Mouse (Mus musculus): ENCODE results near the gene Tedc1. TPM values are rescaled to one million over a fixed set of nuclear protein-coding genes. Genes with fewer than 3 reads are reported as not detected.
A peak's percentile ranks its signal among the peaks of the same experiment; 100 is the strongest.

The Tedc1 gene
- polyA plus RNA-seq, 1 experiment = 16.8 TPM

GRCm38 (mm10) chr12:113157971-113158370 is 1.8 kb downstream of the Tedc1 start:
- DNase-seq (ENCODE audit: low read depth in 1 of 2, low spot score in 2 of 2) = no peak
- H3K36me3 ChIP-seq (ENCODE audit: control insufficient read depth, insufficient read depth, low read length) = peaks cover 2% of the 10 kb centered on the region; the same call in 1 of the 2 replicates
- TF ChIP-seq POLR2A (IDR thresholded peaks at IDR 0.05; ENCODE audit: low read depth, low read length) (no peak), CTCF (IDR thresholded peaks at IDR 0.05; ENCODE audit: extremely low read depth, insufficient read depth, insufficient read length, insufficient replicate concordance) (no peak)
- H3K27me3 ChIP-seq (ENCODE audit: control insufficient read depth, insufficient read depth, low read length) = no peaks in the 10 kb centered on the region
- H3K27ac ChIP-seq (ENCODE audit: insufficient read depth, low read length) = no peak overlapping the region
- WGBS = 85% methylated on average over 8 of the region's 8 CpGs
- no peak overlapping the region for H3K4me3 ChIP-seq (ENCODE audit: extremely low read depth, insufficient read depth, insufficient read length)
- peaks cover 15% of the 10 kb centered on the region; the same call in 1 of the 2 replicates for H3K4me1 ChIP-seq (ENCODE audit: control insufficient read depth, insufficient read depth, insufficient read length)

- H3K4me3 ChIP-seq (ENCODE audit: extremely low read depth, insufficient read depth, insufficient read length) = no peak overlapping the region
- TF ChIP-seq POLR2A (IDR thresholded peaks at IDR 0.05; ENCODE audit: low read depth, low read length) (no peak), CTCF (IDR thresholded peaks at IDR 0.05; ENCODE audit: extremely low read depth, insufficient read depth, insufficient read length, insufficient replicate concordance) (no peak)
- peaks cover 1% of the 10 kb centered on the region; the same call in 1 of the 2 replicates for H3K36me3 ChIP-seq (ENCODE audit: control insufficient read depth, insufficient read depth, low read length)
- no peaks in the 10 kb centered on the region for H3K27me3 ChIP-seq (ENCODE audit: control insufficient read depth, insufficient read depth, low read length)
- H3K4me1 ChIP-seq (ENCODE audit: control insufficient read depth, insufficient read depth, insufficient read length) = peaks cover 13% of the 10 kb centered on the region; the same call in 1 of the 2 replicates
- 71% methylated on average over 11 of the region's 11 CpGs for WGBS
- no peak for DNase-seq (ENCODE audit: low read depth in 1 of 2, low spot score in 2 of 2)
- H3K27ac ChIP-seq (ENCODE audit: insufficient read depth, low read length) = no peak overlapping the region
These were observed 7.4 kb downstream of the Tedc1 start for GRCm38 (mm10) chr12:113163561-113164006.

- Histone ChIP-seq H3K27ac (ENCODE audit: insufficient read depth, low read length) (peak overlapping the region; percentile 82), H3K27me3 (ENCODE audit: control insufficient read depth, insufficient read depth, low read length) (no peaks in the 10 kb centered on the region), H3K4me3 (ENCODE audit: extremely low read depth, insufficient read depth, insufficient read length) (no peak overlapping the region), H3K4me1 (ENCODE audit: control insufficient read depth, insufficient read depth, insufficient read length) (peaks cover 11% of the 10 kb centered on the region; the same call in 1 of the 2 replicates), H3K36me3 (ENCODE audit: control insufficient read depth, insufficient read depth, low read length) (peaks cover under 1% of the 10 kb centered on the region; the same call in 1 of the 2 replicates)
- 6% methylated on average over 9 of the region's 9 CpGs for WGBS
- peak; percentile 69 to 79 for DNase-seq (ENCODE audit: low read depth in 1 of 2, low spot score in 2 of 2)
- no peak; the same call in 1 of the 2 replicates for TF ChIP-seq POLR2A (IDR thresholded peaks at IDR 0.05; ENCODE audit: low read depth, low read length)
- TF ChIP-seq CTCF (IDR thresholded peaks at IDR 0.05; ENCODE audit: extremely low read depth, insufficient read depth, insufficient read length, insufficient replicate concordance) = no peak
These were observed 11.9 kb downstream of the Tedc1 start for GRCm38 (mm10) chr12:113168031-113168536.

- no peak for TF ChIP-seq CTCF (IDR thresholded peaks at IDR 0.05; ENCODE audit: extremely low read depth, insufficient read depth, insufficient read length, insufficient replicate concordance)
- TF ChIP-seq POLR2A (IDR thresholded peaks at IDR 0.05; ENCODE audit: low read depth, low read length) = no peak
- H3K27ac ChIP-seq (ENCODE audit: insufficient read depth, low read length) = no peak overlapping the region
- DNase-seq (ENCODE audit: low read depth in 1 of 2, low spot score in 2 of 2) = no peak
- WGBS = 87% methylated on average over 18 of the region's 18 CpGs
- H3K4me1 ChIP-seq (ENCODE audit: control insufficient read depth, insufficient read depth, insufficient read length) = no peaks in the 10 kb centered on the region
- no peaks in the 10 kb centered on the region for H3K36me3 ChIP-seq (ENCODE audit: control insufficient read depth, insufficient read depth, low read length)
- no peaks in the 10 kb centered on the region for H3K27me3 ChIP-seq (ENCODE audit: control insufficient read depth, insufficient read depth, low read length)
- H3K4me3 ChIP-seq (ENCODE audit: extremely low read depth, insufficient read depth, insufficient read length) = no peak overlapping the region
These were observed 20.9 kb downstream of the Tedc1 start for GRCm38 (mm10) chr12:113176960-113177725.

- Histone ChIP-seq H3K36me3 (ENCODE audit: control insufficient read depth, insufficient read depth, low read length) (no peaks in the 10 kb centered on the region), H3K27ac (ENCODE audit: insufficient read depth, low read length) (no peak overlapping the region), H3K4me3 (ENCODE audit: extremely low read depth, insufficient read depth, insufficient read length) (no peak overlapping the region), H3K27me3 (ENCODE audit: control insufficient read depth, insufficient read depth, low read length) (peaks cover 7% of the 10 kb centered on the region), H3K4me1 (ENCODE audit: control insufficient read depth, insufficient read depth, insufficient read length) (peaks cover 7% of the 10 kb centered on the region)
- WGBS = 76% methylated on average over 4 of the region's 4 CpGs
- TF ChIP-seq CTCF (IDR thresholded peaks at IDR 0.05; ENCODE audit: extremely low read depth, insufficient read depth, insufficient read length, insufficient replicate concordance) (no peak), POLR2A (IDR thresholded peaks at IDR 0.05; ENCODE audit: low read depth, low read length) (no peak)
- no peak for DNase-seq (ENCODE audit: low read depth in 1 of 2, low spot score in 2 of 2)
These were observed 24.8 kb downstream of the Tedc1 start for GRCm38 (mm10) chr12:113181020-113181419.

GRCm38 (mm10) chr12:113184945-113185344 is 28.7 kb downstream of the Tedc1 start:
- 75% methylated on average over 5 of the region's 5 CpGs for WGBS
- Histone ChIP-seq H3K27me3 (ENCODE audit: control insufficient read depth, insufficient read depth, low read length) (peaks cover 10% of the 10 kb centered on the region), H3K36me3 (ENCODE audit: control insufficient read depth, insufficient read depth, low read length) (no peaks in the 10 kb centered on the region), H3K4me1 (ENCODE audit: control insufficient read depth, insufficient read depth, insufficient read length) (peaks cover 18% of the 10 kb centered on the region), H3K4me3 (ENCODE audit: extremely low read depth, insufficient read depth, insufficient read length) (no peak overlapping the region), H3K27ac (ENCODE audit: insufficient read depth, low read length) (no peak overlapping the region)
- no peak for TF ChIP-seq CTCF (IDR thresholded peaks at IDR 0.05; ENCODE audit: extremely low read depth, insufficient read depth, insufficient read length, insufficient replicate concordance)
- TF ChIP-seq POLR2A (IDR thresholded peaks at IDR 0.05; ENCODE audit: low read depth, low read length) = no peak
- no peak for DNase-seq (ENCODE audit: low read depth in 1 of 2, low spot score in 2 of 2)

Measured in spleen, adult 2 months (tissue).